Mouse (Mus musculus): ENCODE data around the gene Kcna7. TPM values are rescaled to one million over a fixed set of nuclear protein-coding genes. Genes with fewer than 3 reads are reported as not detected.

Kcna7 gene
- polyA plus RNA-seq, 1 experiment from 2014 or later = not detected

GRCm38 (mm10) chr7:45414740-45415224, 9.3 kb downstream of the Kcna7 start:
- Histone ChIP-seq H3K36me3 (ENCODE audit: control insufficient read depth, insufficient read depth, low read length) (no peaks in the 10 kb centered on the region), H3K9ac (ENCODE audit: low read depth, low read length) (no peak overlapping the region), H3K4me3 (ENCODE audit: low read length) (peak overlapping the region; percentile 18; the same call in 1 of the 2 replicates), H3K27ac (ENCODE audit: low read depth, low read length) (no peak overlapping the region), H3K27me3 (ENCODE audit: control insufficient read depth, insufficient read depth, low read length) (peaks cover 80% of the 10 kb centered on the region), H3K4me1 (ENCODE audit: control insufficient read depth, insufficient read depth, low read length) (peaks cover 22% of the 10 kb centered on the region), H3K4me2 (replicated peaks; ENCODE audit: low read depth, low read length) (peak overlapping the region; percentile 93), H3K9me3 (ENCODE audit: control insufficient read depth, low read length) (no peaks in the 10 kb centered on the region)
- ATAC-seq (ENCODE audit: low FRiP score, low TSS enrichment) = no peak
- WGBS = 34% methylated on average over 12 of the region's 12 CpGs

GRCm38 (mm10) chr7:45415636-45416035, 10.2 kb downstream of the Kcna7 start:
- 6% methylated on average over 37 of the region's 37 CpGs for WGBS
- peak overlapping the region; percentile 13; the same call in 1 of the 2 replicates for H3K4me2 ChIP-seq (replicated peaks; ENCODE audit: low read depth, low read length)
- no peaks in the 10 kb centered on the region for H3K9me3 ChIP-seq (ENCODE audit: control insufficient read depth, low read length)
- peaks cover 75% of the 10 kb centered on the region for H3K27me3 ChIP-seq (ENCODE audit: control insufficient read depth, insufficient read depth, low read length)
- 0 out of 2 replicates have a peak overlapping the region, but pooled peaks have one; percentile 2 for H3K9ac ChIP-seq (ENCODE audit: low read depth, low read length)
- peaks cover 22% of the 10 kb centered on the region for H3K4me1 ChIP-seq (ENCODE audit: control insufficient read depth, insufficient read depth, low read length)
- H3K36me3 ChIP-seq (ENCODE audit: control insufficient read depth, insufficient read depth, low read length) = peaks cover under 1% of the 10 kb centered on the region; the same call in 1 of the 2 replicates
- no peak for ATAC-seq (ENCODE audit: low FRiP score, low TSS enrichment)
- H3K27ac ChIP-seq (ENCODE audit: low read depth, low read length) = no peak overlapping the region
- peak overlapping the region; percentile 18 for H3K4me3 ChIP-seq (ENCODE audit: low read length)

- no peak for ATAC-seq (ENCODE audit: low FRiP score, low TSS enrichment)
- 9% methylated on average over 13 of the region's 13 CpGs for WGBS
- Histone ChIP-seq H3K4me1 (ENCODE audit: control insufficient read depth, insufficient read depth, low read length) (peaks cover 21% of the 10 kb centered on the region), H3K4me2 (replicated peaks; ENCODE audit: low read depth, low read length) (peak overlapping the region; percentile 5; the same call in 1 of the 2 replicates), H3K9ac (ENCODE audit: low read depth, low read length) (no peak overlapping the region), H3K36me3 (ENCODE audit: control insufficient read depth, insufficient read depth, low read length) (peaks cover 25% of the 10 kb centered on the region), H3K9me3 (ENCODE audit: control insufficient read depth, low read length) (no peaks in the 10 kb centered on the region), H3K27ac (ENCODE audit: low read depth, low read length) (no peak overlapping the region), H3K27me3 (ENCODE audit: control insufficient read depth, insufficient read depth, low read length) (peaks cover 58% of the 10 kb centered on the region), H3K4me3 (ENCODE audit: low read length) (no peak overlapping the region)
These were observed 12.6 kb downstream of the Kcna7 start for GRCm38 (mm10) chr7:45417962-45418492.

GRCm38 (mm10) chr7:45419859-45420614, 14.6 kb downstream of the Kcna7 start:
- no peak for ATAC-seq (ENCODE audit: low FRiP score, low TSS enrichment)
- no peak overlapping the region for H3K27ac ChIP-seq (ENCODE audit: low read depth, low read length)
- H3K4me2 ChIP-seq (replicated peaks; ENCODE audit: low read depth, low read length) = peak overlapping the region; percentile 24; the same call in 1 of the 2 replicates
- H3K9me3 ChIP-seq (ENCODE audit: control insufficient read depth, low read length) = no peaks in the 10 kb centered on the region
- H3K4me1 ChIP-seq (ENCODE audit: control insufficient read depth, insufficient read depth, low read length) = peaks cover 14% of the 10 kb centered on the region
- H3K36me3 ChIP-seq (ENCODE audit: control insufficient read depth, insufficient read depth, low read length) = peaks cover 45% of the 10 kb centered on the region
- peaks cover 39% of the 10 kb centered on the region for H3K27me3 ChIP-seq (ENCODE audit: control insufficient read depth, insufficient read depth, low read length)
- 8% methylated on average over 27 of the region's 27 CpGs for WGBS
- no peak overlapping the region for H3K4me3 ChIP-seq (ENCODE audit: low read length)
- H3K9ac ChIP-seq (ENCODE audit: low read depth, low read length) = no peak overlapping the region

GRCm38 (mm10) chr7:45420615-45420919, 15.1 kb downstream of the Kcna7 start, which contains the start of gene Lhb:
TSS of gene Lhb (plus strand) at chr7:45420820.
- H3K4me1 ChIP-seq (ENCODE audit: control insufficient read depth, insufficient read depth, low read length) = peaks cover 10% of the 10 kb centered on the region
- peaks cover 34% of the 10 kb centered on the region for H3K27me3 ChIP-seq (ENCODE audit: control insufficient read depth, insufficient read depth, low read length)
- 55% methylated on average over 6 of the region's 6 CpGs for WGBS
- no peak for ATAC-seq (ENCODE audit: low FRiP score, low TSS enrichment)
- H3K4me2 ChIP-seq (replicated peaks; ENCODE audit: low read depth, low read length) = peak within 1 kb of the TSS; percentile 24; the same call in 1 of the 2 replicates
- no peaks in the 10 kb centered on the region for H3K9me3 ChIP-seq (ENCODE audit: control insufficient read depth, low read length)
- H3K9ac ChIP-seq (ENCODE audit: low read depth, low read length) = no peak within 1 kb of the TSS
- H3K27ac ChIP-seq (ENCODE audit: low read depth, low read length) = no peak within 1 kb of the TSS
- peaks cover 50% of the 10 kb centered on the region for H3K36me3 ChIP-seq (ENCODE audit: control insufficient read depth, insufficient read depth, low read length)
- no peak within 1 kb of the TSS for H3K4me3 ChIP-seq (ENCODE audit: low read length)

- H3K4me3 ChIP-seq (ENCODE audit: low read length) = no peak overlapping the region
- H3K9me3 ChIP-seq (ENCODE audit: control insufficient read depth, low read length) = no peaks in the 10 kb centered on the region
- WGBS = 89% methylated on average over 13 of the region's 14 CpGs
- H3K9ac ChIP-seq (ENCODE audit: low read depth, low read length) = no peak overlapping the region
- no peak overlapping the region for H3K4me2 ChIP-seq (replicated peaks; ENCODE audit: low read depth, low read length)
- peaks cover 27% of the 10 kb centered on the region for H3K27me3 ChIP-seq (ENCODE audit: control insufficient read depth, insufficient read depth, low read length)
- no peak overlapping the region for H3K27ac ChIP-seq (ENCODE audit: low read depth, low read length)
- H3K4me1 ChIP-seq (ENCODE audit: control insufficient read depth, insufficient read depth, low read length) = peaks cover 8% of the 10 kb centered on the region
- H3K36me3 ChIP-seq (ENCODE audit: control insufficient read depth, insufficient read depth, low read length) = peaks cover 54% of the 10 kb centered on the region
- ATAC-seq (ENCODE audit: low FRiP score, low TSS enrichment) = no peak
These were observed 15.7 kb downstream of the Kcna7 start for GRCm38 (mm10) chr7:45421194-45421593.

- H3K4me3 ChIP-seq (ENCODE audit: low read length) = no peak overlapping the region
- H3K4me1 ChIP-seq (ENCODE audit: control insufficient read depth, insufficient read depth, low read length) = no peaks in the 10 kb centered on the region
- peaks cover 92% of the 10 kb centered on the region for H3K36me3 ChIP-seq (ENCODE audit: control insufficient read depth, insufficient read depth, low read length)
- H3K27me3 ChIP-seq (ENCODE audit: control insufficient read depth, insufficient read depth, low read length) = no peaks in the 10 kb centered on the region
- ATAC-seq (ENCODE audit: low FRiP score, low TSS enrichment) = no peak
- H3K27ac ChIP-seq (ENCODE audit: low read depth, low read length) = no peak overlapping the region
- H3K4me2 ChIP-seq (replicated peaks; ENCODE audit: low read depth, low read length) = no peak overlapping the region
- no peaks in the 10 kb centered on the region for H3K9me3 ChIP-seq (ENCODE audit: control insufficient read depth, low read length)
- no peak overlapping the region for H3K9ac ChIP-seq (ENCODE audit: low read depth, low read length)
- WGBS = 93% methylated on average over 8 of the region's 8 CpGs
These were observed 21.1 kb downstream of the Kcna7 start for GRCm38 (mm10) chr7:45426556-45426955.

GRCm38 (mm10) chr7:45433835-45434202, 28.4 kb downstream of the Kcna7 start:
- Histone ChIP-seq H3K36me3 (ENCODE audit: control insufficient read depth, insufficient read depth, low read length) (peaks cover 34% of the 10 kb centered on the region), H3K4me3 (ENCODE audit: low read length) (peak overlapping the region; percentile 94), H3K27me3 (ENCODE audit: control insufficient read depth, insufficient read depth, low read length) (no peaks in the 10 kb centered on the region), H3K4me2 (replicated peaks; ENCODE audit: low read depth, low read length) (peak overlapping the region; percentile 97), H3K4me1 (ENCODE audit: control insufficient read depth, insufficient read depth, low read length) (peaks cover 35% of the 10 kb centered on the region), H3K9ac (ENCODE audit: low read depth, low read length) (peak overlapping the region; percentile 82), H3K27ac (ENCODE audit: low read depth, low read length) (peak overlapping the region; percentile 86; the same call in 1 of the 2 replicates), H3K9me3 (ENCODE audit: control insufficient read depth, low read length) (no peaks in the 10 kb centered on the region)
- WGBS = 1% methylated on average over 7 of the region's 7 CpGs
- no peak for ATAC-seq (ENCODE audit: low FRiP score, low TSS enrichment)
